Mouse (Mus musculus) layer of hippocampus, adult 11-12 months (tissue): ENCODE data around the gene Ddx43.
A peak's percentile ranks its signal among the peaks of the same experiment; 100 is the strongest.
"Not testable (repeated sequence)": the region's sequence is repeated elsewhere in the genome, so short reads cannot be mapped to it uniquely, and the experiment has no call there.

Experiments
- DNase-seq: peaks from one replicate; pipeline ENCODE4 v3.0.0; 2022; ENCODE audit warnings: low spot score

Ddx43 gene

DNA sequence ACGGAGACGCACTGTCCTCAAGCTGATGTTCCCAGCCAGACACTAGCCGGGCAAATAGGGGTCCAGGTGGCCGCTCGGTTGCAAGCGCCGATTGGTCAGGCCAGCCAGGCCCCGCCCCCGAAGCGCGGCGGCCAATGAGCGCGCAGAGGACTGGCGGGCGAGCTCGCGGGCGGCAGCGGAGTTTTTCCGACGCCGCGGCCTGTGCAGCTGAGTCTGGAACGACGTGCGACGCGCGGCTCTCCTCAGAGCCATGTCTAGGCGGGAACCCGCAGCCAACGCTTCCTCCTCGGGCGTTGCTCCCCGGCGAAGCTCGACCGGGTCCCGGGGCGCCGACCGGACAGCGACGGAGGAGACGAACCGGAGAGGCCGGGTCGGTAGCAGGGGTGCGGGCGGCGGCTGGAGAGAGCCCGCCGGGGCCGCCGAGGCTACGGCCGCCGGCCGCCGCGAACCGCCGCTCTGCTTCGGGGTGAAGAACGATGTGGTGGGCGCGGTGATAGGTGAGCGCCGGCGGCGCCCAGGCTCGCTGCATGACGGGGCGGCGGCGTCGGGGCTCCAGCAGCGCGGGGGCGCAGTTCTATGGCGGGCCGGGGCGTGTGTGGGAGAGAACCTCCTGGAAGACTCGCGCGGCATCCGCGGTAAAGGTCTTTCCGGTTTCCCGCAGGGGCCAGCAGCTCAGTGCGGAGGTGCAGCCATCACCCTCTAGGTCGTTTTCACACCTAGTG, at the start of gene Ddx43:
Gene Ddx43, plus strand, starts transcription at position 148 of the 722 bp plus-strand sequence.
- DNase-seq, result peak; percentile 37

- no peak for DNase-seq
These were observed 48.6 kb upstream of the Ddx43 start for GRCm38 (mm10) chr9:78347004-78347403.

DNA sequence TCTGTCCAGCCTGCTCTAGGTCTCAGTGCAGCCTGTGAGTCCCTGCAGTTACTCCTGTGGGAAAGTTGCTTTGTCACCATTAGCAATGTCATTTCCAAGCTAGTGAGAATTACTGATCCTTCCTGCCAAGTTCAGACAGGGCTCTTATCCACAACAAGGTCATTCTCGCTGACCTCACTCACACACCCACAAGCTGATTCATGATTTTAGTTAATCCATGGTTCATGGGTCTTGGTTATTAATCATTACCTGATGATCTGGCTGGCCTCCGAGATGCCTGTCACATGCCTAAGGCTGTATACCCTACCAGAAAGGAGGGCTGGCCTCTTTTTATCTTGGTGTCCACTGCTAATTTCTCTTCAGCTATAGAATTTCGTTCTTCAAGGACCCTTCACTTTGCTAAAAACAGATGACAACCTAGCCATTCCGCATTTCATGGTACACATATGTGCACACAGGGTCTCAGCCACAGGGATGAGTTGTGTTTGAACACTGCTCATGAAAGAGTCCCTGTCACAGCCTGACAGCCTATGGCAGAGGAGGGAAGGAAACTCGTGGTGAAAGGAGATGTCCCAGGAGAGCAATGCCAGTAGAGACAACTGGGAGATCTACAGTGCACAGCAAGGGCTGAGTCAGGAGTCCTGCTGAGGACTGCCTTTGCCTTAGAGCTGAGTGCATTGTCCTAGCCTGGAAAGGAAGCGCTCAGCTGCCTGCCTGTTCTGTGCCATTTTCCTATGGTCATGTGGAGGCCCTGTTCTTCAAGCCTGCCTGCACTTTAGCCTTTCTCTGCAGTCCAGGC, 47.2 kb upstream of the Ddx43 start:
- DNase-seq, result not testable (repeated sequence)

DNA sequence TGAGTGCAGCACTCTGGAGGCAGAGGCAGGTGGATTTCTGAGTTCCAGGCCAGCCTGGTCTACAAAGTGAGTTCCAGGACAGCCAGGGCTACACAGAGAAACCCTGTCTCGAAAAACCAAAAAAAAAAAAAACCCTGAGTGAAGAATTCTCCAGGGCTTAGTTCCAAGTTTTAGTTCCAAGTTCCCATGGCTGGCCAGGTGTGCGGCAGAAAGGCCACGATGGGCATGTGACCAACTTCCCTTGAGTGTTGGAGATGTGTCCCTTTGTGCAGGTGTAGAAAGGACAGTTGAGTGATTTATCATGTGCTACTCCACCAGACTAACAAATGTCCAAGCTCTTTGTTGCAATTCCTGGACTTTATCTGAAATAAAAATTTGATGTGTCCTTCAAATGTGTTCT, 46.4 kb upstream of the Ddx43 start:
- not testable (repeated sequence) for DNase-seq

DNA sequence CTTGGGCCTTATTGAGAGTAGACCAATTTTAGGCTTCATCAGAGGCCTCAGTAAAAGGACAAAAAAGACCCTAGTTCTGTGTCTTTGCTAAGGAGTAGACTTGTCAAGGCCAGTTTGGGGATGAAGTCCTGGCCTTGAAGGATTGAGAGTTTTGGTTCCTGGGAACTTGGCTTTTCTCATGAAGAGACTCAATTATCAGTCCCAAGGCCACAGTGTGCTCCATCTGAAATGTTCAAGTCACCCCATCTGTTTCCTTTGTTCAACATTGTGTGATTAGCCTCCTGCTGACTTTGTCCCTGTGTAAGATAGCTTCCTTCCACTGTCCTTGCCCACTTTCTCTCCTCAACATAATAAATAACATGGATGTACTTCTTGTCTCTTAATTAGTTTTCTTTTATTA, 45.6 kb upstream of the Ddx43 start:
- not testable (repeated sequence) for DNase-seq

GRCm38 (mm10) chr9:78351504-78352220, 43.9 kb upstream of the Ddx43 start:
- no peak for DNase-seq

GRCm38 (mm10) chr9:78354665-78355578, 40.7 kb upstream of the Ddx43 start:
- no peak for DNase-seq

DNA sequence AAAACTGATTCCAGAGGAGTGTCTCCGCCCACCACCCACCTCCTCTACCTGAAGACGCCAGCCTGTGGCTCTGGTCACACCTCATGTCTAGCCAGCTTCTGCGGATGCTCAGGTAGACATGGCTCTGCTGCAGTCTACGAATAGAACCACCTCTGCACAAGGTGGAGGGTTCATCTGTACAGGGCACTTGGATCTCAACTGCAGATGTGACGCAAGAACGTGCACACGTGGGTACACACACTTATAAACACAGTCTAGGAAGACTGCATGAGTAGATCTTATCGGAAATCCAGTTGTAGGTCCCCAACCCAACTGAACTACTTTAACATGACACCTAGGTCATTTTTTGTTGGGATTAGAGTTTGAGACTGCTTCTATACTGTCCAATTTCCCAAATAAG, 40.0 kb upstream of the Ddx43 start, which contains the start of gene Gsta2:
Gene Gsta2, minus strand, starts transcription at position 178 of the 400 bp plus-strand sequence.
- DNase-seq, result no peak

- peak; percentile 47 for DNase-seq
These were observed 37.5 kb upstream of the Ddx43 start for GRCm38 (mm10) chr9:78358053-78358452.

DNA sequence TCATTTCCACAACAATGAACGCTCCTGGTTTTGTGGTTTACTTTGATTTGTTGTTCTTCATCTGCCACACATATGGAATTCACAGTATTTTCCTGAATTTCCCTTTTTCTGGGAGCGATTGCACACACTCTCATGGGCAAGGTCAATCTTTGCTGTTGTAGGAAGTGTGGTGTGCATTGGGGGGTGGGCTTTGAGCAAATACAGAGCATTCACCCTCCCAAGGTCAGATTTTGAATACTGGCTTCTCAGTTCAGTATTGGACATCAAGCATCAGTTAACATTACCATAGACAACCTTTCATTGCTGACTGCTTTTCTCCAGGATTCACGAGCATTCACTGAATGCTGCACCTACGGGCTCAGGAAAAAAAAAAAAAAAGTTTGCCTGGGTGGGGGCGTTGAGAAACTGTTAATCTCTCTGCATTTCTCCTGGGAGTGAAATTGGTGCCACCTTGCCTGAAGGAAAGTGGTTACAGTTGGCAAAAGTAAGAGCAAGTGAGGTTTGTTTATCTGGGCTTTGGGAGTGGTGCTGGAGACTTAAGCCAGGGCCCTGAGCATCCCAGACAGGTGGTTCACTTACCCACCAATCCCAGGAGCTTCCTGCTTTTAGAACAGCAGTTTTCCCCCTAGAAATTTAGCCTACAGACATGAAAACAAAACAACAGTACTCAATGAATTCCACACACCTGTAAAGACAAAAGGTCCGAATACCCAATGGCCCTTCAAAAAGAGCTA, 35.7 kb upstream of the Ddx43 start:
- DNase-seq, result no peak

DNA sequence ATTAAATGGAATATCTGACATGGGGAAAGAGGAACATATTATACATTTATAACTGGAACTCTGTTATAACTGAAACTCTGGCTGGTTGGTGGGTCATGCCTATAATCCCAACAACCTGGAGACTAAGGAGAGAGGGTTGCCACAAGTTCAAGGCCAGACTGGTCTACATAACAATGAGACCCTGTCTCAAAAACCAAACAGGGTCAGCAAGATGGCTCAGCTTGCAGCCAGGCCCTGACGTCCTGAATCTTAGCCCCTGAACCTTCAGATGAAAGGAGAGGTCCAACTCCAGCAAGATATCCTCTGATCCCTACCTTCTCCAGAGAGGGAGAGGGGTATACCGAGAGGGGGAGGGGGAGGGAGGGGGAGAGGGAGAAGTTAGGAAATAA, 35.1 kb upstream of the Ddx43 start:
- no peak for DNase-seq

DNA sequence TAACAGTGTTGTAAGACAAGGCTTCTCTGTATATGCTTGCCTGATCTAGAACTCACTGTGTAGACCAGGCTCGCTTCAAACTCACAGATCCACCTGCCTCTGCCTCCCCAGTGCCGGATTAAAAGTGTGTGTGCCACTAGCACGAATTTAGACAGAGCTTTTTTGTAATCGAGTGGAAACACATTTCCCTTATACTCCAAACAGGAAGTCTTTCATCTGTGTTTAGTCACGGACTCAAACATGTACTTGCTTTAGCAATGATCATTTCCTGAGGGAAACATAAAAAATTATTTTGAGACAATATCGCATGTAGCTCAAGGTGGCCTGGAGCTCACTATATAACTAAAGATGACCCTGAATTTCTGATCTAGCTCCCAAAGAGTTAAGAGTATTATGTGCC, 32.2 kb upstream of the Ddx43 start:
- no peak for DNase-seq

- no peak for DNase-seq
These were observed 30.9 kb upstream of the Ddx43 start for GRCm38 (mm10) chr9:78364701-78365100.

DNA sequence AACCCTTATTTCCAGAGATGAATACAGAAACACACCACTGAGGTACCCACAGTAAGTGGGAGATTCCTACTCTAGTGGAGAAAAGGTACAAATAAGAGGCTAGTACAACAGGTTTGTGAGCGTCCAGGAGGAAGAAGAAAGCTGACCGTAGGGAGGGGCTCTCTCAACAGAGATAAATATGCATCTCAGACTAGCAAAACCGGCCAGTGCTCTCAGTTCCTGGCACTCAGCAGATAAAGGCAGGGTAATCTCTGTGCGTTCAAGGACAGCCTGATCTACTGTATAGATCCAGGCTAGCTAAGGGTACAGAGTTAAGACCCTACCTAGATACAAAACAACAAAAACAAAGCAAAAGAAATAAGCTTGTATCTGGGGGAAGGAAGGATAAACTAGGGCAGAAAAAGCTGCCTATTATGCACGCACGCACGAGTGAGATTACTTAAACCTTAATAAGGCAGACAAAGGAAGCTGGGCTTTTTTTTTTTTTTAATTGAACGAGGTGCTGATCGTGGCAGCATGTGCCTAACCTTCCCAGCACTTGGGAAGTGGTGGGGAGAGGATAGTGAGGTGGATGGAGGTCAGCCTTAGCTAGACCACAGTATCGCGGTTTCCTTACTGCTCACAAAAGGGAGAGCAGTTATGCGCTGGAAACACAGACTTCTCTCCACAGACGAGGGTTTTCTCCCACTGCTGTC, 29.6 kb upstream of the Ddx43 start:
- DNase-seq, result no peak

GRCm38 (mm10) chr9:78367959-78368358, 27.6 kb upstream of the Ddx43 start, which contains the start of gene Dppa5a:
Dppa5a (minus strand) TSS chr9:78368177.
- DNase-seq, result not testable (repeated sequence)

DNA sequence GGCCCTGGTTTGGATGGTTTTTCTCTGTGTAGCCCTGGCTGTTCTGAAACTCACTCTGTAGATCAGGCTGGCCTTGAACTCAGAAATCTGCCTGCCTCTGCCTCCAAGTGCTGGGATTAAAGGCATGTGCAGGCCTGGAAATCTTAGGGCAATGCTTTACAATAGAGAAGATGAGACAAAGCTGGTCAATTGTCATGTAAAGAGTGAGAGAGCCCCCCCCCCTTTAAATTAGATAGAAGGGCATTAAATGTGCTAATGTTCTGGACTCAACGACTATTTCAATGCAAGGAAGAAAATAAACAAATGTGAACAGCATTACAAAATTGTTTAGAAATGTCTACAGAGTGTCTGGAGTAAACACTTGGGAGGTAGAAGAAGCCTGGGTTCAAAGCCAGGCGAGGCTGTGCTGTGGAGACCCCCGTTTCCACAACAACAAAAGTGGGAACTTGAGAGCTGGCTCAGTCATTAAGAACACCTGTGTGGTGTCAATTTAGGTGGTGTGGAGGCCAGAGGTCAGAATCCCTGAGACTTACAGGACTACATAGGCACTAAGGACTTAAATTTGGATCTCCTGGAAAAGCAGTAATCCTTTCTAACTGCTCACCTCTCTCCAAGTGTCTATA, 26.8 kb upstream of the Ddx43 start:
- DNase-seq, result no peak

DNA sequence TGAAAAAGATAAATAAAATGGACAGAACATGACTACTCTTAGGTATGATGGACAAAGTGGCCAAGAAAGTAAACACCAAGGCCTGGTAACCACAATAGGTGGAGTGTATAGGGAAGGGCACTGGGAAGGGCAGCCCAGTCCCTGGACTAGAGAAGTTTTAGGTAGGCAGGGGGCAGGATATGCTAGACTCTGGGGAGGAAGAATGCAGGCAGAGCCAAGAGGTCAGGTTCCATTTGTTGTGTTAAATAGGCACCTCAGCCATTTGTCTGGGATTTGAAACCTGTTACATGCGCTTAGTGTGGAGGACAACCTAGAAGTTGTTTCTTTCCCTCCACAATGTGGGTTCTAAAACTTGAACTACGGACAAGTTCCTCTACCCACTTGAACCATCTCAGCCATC, 26.2 kb upstream of the Ddx43 start:
- DNase-seq, result no peak

- DNase-seq, result no peak
These were observed 25.8 kb upstream of the Ddx43 start for GRCm38 (mm10) chr9:78369786-78370185.

- DNase-seq, result no peak
These were observed 24.1 kb upstream of the Ddx43 start for GRCm38 (mm10) chr9:78371441-78371840.
